Mouse (Mus musculus) liver, embryonic 13.5 days (tissue): ENCODE measurements at regions not wholly inside any gene's neighbourhood (a gene's known extent, or its start where the extent isn't known, plus 50 kb on each side); places are given as distances from the start of the nearest gene placed in this dataset.

Source experiments
- ATAC-seq: fragments of 200-750 bp; cut with Nextera tagmentation; 2 replicates; pipeline ENCODE4 v1.8.0; 2017; ENCODE audit warnings: low read depth, mild to moderate bottlenecking, moderate number of reproducible peaks, moderate library complexity
- DNase-seq: peaks from one replicate; pipeline ENCODE4 v3.0.0; 2022
- H3K27ac ChIP-seq: fragments of 300-500 bp; sonication (generic); 2 replicates; pipeline ENCODE4 v1.5.1; 2015; ENCODE audit warnings: moderate library complexity, mild to moderate bottlenecking, inconsistent platforms
- H3K27me3 ChIP-seq: fragments of 300-500 bp; sonication (generic); 2 replicates; pipeline ENCODE4 v1.6.1; 2015; ENCODE audit warnings: mild to moderate bottlenecking, inconsistent platforms
- H3K36me3 ChIP-seq: fragments of 300-500 bp; sonication (generic); 2 replicates; pipeline ENCODE4 v1.6.1; 2015; ENCODE audit warnings: mild to moderate bottlenecking, inconsistent platforms
- H3K4me1 ChIP-seq: fragments of 300-500 bp; sonication (generic); replicated peaks from 2 replicates; pipeline ENCODE4 v1.6.1; 2015; ENCODE audit warnings: inconsistent platforms
- H3K4me2 ChIP-seq: fragments of 300-500 bp; sonication (generic); 2 replicates; pipeline ENCODE4 v1.6.1; 2015; ENCODE audit warnings: inconsistent platforms, mild to moderate bottlenecking, moderate library complexity
- H3K4me3 ChIP-seq: fragments of 300-500 bp; sonication (generic); replicated peaks from 2 replicates; pipeline ENCODE4 v1.5.1; 2015; ENCODE audit warnings: mild to moderate bottlenecking, inconsistent platforms
- H3K9ac ChIP-seq: fragments of 300-500 bp; sonication (generic); 2 replicates; pipeline ENCODE4 v1.6.1; 2015; ENCODE audit warnings: mild to moderate bottlenecking, inconsistent platforms
- H3K9me3 ChIP-seq: fragments of 300-500 bp; sonication (generic); replicated peaks from 2 replicates; pipeline ENCODE4 v1.6.1; 2016; ENCODE audit warnings: inconsistent platforms
- WGBS: fragments of 180-500 bp; shearing (Covaris S2); methylation state at CpG from one replicate; pipeline ENCODE4 v1.1.7; 2015; ENCODE audit not compliant: insufficient replicate concordance; 5-methylcytosine and 5-hydroxymethylcytosine counted together

- H3K4me2 ChIP-seq, result no peak overlapping the region
- H3K4me1 ChIP-seq, result no peaks in the 10 kb centered on the region
- WGBS, result 50% methylated on average over 1 of the region's 1 CpGs
- DNase-seq, result no peak
- H3K27me3 ChIP-seq, result no peaks in the 10 kb centered on the region
- no peaks in the 10 kb centered on the region for H3K36me3 ChIP-seq
- H3K9me3 ChIP-seq, result no peaks in the 10 kb centered on the region
- no peak overlapping the region for H3K4me3 ChIP-seq
- no peak for ATAC-seq
- no peak overlapping the region for H3K27ac ChIP-seq
- H3K9ac ChIP-seq, result no peak overlapping the region
Measured at GRCm38 (mm10) chr3:82781464-82781863, 94.8 kb downstream of the Rbm46 start.

GRCm38 (mm10) chr3:82770512-82771270 is 105.6 kb downstream of the Rbm46 start:
- no peak overlapping the region for H3K4me3 ChIP-seq
- no peaks in the 10 kb centered on the region for H3K4me1 ChIP-seq
- no peaks in the 10 kb centered on the region for H3K9me3 ChIP-seq
- no peaks in the 10 kb centered on the region for H3K27me3 ChIP-seq
- no peaks in the 10 kb centered on the region for H3K36me3 ChIP-seq
- ATAC-seq (no peak), DNase-seq (no peak)
- no peak overlapping the region for H3K27ac ChIP-seq
- 61% methylated on average over 8 of the region's 8 CpGs for WGBS
- H3K4me2 ChIP-seq, result no peak overlapping the region
- no peak overlapping the region for H3K9ac ChIP-seq

GRCm38 (mm10) chr3:82767484-82767883 is 108.8 kb downstream of the Rbm46 start:
- no peak for ATAC-seq
- Histone ChIP-seq H3K9me3 (no peaks in the 10 kb centered on the region), H3K27me3 (no peaks in the 10 kb centered on the region), H3K4me3 (no peak overlapping the region), H3K27ac (no peak overlapping the region), H3K4me2 (no peak overlapping the region), H3K9ac (no peak overlapping the region), H3K36me3 (no peaks in the 10 kb centered on the region), H3K4me1 (no peaks in the 10 kb centered on the region)
- WGBS, result 64% methylated on average over 5 of the region's 5 CpGs
- no peak for DNase-seq

GRCm38 (mm10) chr3:82759946-82760345 is 116.3 kb downstream of the Rbm46 start:
- 72% methylated on average over 2 of the region's 2 CpGs for WGBS
- Histone ChIP-seq H3K27ac (no peak overlapping the region), H3K4me3 (no peak overlapping the region), H3K4me2 (no peak overlapping the region), H3K27me3 (no peaks in the 10 kb centered on the region), H3K4me1 (no peaks in the 10 kb centered on the region), H3K9me3 (no peaks in the 10 kb centered on the region), H3K36me3 (no peaks in the 10 kb centered on the region), H3K9ac (no peak overlapping the region)
- DNase-seq, result no peak
- no peak for ATAC-seq

DNA sequence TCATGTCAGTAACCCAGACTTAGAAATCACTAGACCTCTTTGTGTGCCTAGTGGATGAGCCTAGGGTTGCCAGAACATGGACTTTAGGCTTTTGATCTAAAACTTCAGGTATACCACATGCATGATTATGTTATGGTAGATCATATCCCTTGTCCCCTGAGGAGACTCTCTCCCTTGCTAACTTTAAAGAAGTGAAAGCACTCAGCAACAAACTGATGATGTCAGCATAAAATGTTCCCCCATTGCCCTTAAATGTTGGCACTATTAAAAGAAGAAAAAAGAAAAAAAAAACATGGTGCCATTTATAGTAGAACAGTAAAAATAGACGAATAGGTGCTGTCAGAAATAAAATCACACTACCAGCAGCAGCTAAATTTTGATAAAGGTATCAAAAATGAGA is 117.3 kb downstream of the Rbm46 start:
- Histone ChIP-seq H3K9ac (no peak overlapping the region), H3K4me3 (no peak overlapping the region), H3K9me3 (no peaks in the 10 kb centered on the region), H3K4me2 (no peak overlapping the region), H3K4me1 (no peaks in the 10 kb centered on the region), H3K36me3 (no peaks in the 10 kb centered on the region), H3K27me3 (no peaks in the 10 kb centered on the region), H3K27ac (no peak overlapping the region)
- no peak for DNase-seq
- 45% methylated on average over 1 of the region's 1 CpGs for WGBS
- ATAC-seq, result no peak

- ATAC-seq (no peak), DNase-seq (peak; percentile 2)
- Histone ChIP-seq H3K27ac (no peak overlapping the region), H3K4me1 (no peaks in the 10 kb centered on the region), H3K9ac (no peak overlapping the region), H3K27me3 (no peaks in the 10 kb centered on the region), H3K4me3 (no peak overlapping the region), H3K4me2 (no peak overlapping the region), H3K9me3 (no peaks in the 10 kb centered on the region), H3K36me3 (no peaks in the 10 kb centered on the region)
- 24% methylated on average over 3 of the region's 3 CpGs for WGBS
Measured at GRCm38 (mm10) chr3:82725546-82725945, 150.7 kb downstream of the Rbm46 start.

DNA sequence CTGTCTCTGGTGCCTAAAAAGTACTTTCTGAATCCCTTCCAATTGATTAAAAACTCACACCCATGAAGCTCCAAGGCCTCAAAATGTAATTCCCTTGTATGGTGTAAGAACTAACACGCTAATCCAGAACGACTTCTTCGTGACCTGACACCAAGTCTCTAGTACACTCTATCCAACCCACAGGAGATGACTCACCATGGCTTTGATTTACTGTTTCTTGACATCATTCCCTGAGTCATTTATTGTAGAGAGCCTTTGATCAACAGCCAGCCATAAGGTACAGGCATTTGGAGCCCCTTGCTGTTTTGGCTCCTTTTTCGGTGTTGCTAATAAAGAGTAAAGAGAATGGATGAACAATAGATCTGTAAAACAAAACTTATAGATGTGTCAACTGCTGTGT is 159.7 kb upstream of the Npy2r start:
- Histone ChIP-seq H3K4me1 (no peaks in the 10 kb centered on the region), H3K4me3 (no peak overlapping the region), H3K9ac (no peak overlapping the region), H3K9me3 (no peaks in the 10 kb centered on the region), H3K36me3 (no peaks in the 10 kb centered on the region), H3K4me2 (no peak overlapping the region), H3K27me3 (no peaks in the 10 kb centered on the region), H3K27ac (no peak overlapping the region)
- 78% methylated on average over 4 of the region's 4 CpGs for WGBS
- ATAC-seq (no peak), DNase-seq (no peak)

DNA sequence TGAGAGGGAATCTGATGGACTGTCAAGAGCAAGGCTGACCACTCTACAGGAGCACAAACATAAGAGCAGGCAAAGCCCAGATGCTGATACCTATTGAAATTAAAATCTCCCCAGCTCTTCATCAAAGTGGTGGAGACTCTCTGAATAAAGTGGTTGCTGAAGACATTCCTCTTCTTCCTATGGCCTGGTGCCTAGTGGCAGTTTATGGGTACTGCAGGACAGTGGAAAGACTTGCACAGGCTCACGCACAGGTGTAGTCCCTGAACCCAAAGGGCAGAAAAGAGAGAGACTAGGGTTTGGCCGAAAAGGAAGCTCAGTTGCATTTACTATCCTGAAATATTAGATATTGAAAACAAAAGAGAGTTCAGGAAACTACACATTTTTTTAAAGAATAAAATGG is 144.2 kb upstream of the Npy2r start:
- 71% methylated on average over 2 of the region's 2 CpGs for WGBS
- Histone ChIP-seq H3K27me3 (no peaks in the 10 kb centered on the region), H3K4me2 (no peak overlapping the region), H3K4me3 (no peak overlapping the region), H3K9me3 (no peaks in the 10 kb centered on the region), H3K36me3 (no peaks in the 10 kb centered on the region), H3K4me1 (no peaks in the 10 kb centered on the region), H3K27ac (no peak overlapping the region), H3K9ac (no peak overlapping the region)
- DNase-seq (no peak), ATAC-seq (no peak)

- no peaks in the 10 kb centered on the region for H3K27me3 ChIP-seq
- H3K9ac ChIP-seq, result no peak overlapping the region
- DNase-seq (no peak), ATAC-seq (no peak)
- 60% methylated on average over 8 of the region's 8 CpGs for WGBS
- no peak overlapping the region for H3K27ac ChIP-seq
- no peaks in the 10 kb centered on the region for H3K9me3 ChIP-seq
- H3K4me1 ChIP-seq, result no peaks in the 10 kb centered on the region
- no peak overlapping the region for H3K4me2 ChIP-seq
- no peak overlapping the region for H3K4me3 ChIP-seq
- no peaks in the 10 kb centered on the region for H3K36me3 ChIP-seq
Measured at GRCm38 (mm10) chr3:82656159-82656874, 108.4 kb upstream of the Npy2r start.

GRCm38 (mm10) chr3:82652346-82652745 is 104.5 kb upstream of the Npy2r start:
- 40% methylated on average over 2 of the region's 2 CpGs for WGBS
- H3K9ac ChIP-seq, result no peak overlapping the region
- H3K4me2 ChIP-seq, result no peak overlapping the region
- H3K9me3 ChIP-seq, result no peaks in the 10 kb centered on the region
- no peaks in the 10 kb centered on the region for H3K36me3 ChIP-seq
- no peaks in the 10 kb centered on the region for H3K4me1 ChIP-seq
- DNase-seq, result no peak
- no peak for ATAC-seq
- H3K27me3 ChIP-seq, result no peaks in the 10 kb centered on the region
- no peak overlapping the region for H3K27ac ChIP-seq
- no peak overlapping the region for H3K4me3 ChIP-seq

- Histone ChIP-seq H3K36me3 (no peaks in the 10 kb centered on the region), H3K27me3 (no peaks in the 10 kb centered on the region), H3K4me1 (no peaks in the 10 kb centered on the region), H3K9ac (no peak overlapping the region), H3K4me2 (no peak overlapping the region), H3K9me3 (no peaks in the 10 kb centered on the region), H3K27ac (no peak overlapping the region), H3K4me3 (no peak overlapping the region)
- WGBS, result 52% methylated on average over 2 of the region's 2 CpGs
- no peak for ATAC-seq
- no peak for DNase-seq
Measured at GRCm38 (mm10) chr3:82640052-82640451, 92.2 kb upstream of the Npy2r start.

DNA sequence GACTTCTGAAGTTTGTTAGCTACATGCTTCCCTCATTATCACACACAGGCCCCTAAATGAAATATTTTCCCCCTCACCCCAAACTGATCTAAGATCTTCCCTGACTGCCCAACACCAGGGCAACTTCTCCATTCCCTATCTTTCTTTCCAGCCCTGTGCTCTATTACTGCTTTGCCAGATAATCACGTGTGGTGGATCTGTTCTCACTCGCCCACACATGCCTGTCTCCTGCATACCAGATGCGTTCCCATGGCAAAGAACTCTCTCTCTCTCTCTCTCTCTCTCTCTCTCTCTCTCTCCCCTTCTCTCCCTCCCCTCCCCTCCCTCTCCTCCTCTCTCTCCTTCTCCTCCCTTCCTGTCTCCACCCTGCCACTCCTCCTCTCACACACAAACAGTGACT is 88.8 kb upstream of the Npy2r start:
- H3K27ac ChIP-seq, result no peak overlapping the region
- 14% methylated on average over 3 of the region's 3 CpGs for WGBS
- no peak for DNase-seq

More for the DNA sequence above, 88.8 kb upstream of the Npy2r start:
- no peak overlapping the region for H3K4me2 ChIP-seq
- no peaks in the 10 kb centered on the region for H3K9me3 ChIP-seq
- ATAC-seq, result no peak; the same call in 1 of the 2 replicates
- no peak overlapping the region for H3K9ac ChIP-seq
- H3K4me1 ChIP-seq, result no peaks in the 10 kb centered on the region
- H3K36me3 ChIP-seq, result no peaks in the 10 kb centered on the region
- no peaks in the 10 kb centered on the region for H3K27me3 ChIP-seq
- H3K4me3 ChIP-seq, result no peak overlapping the region
